Mouse (Mus musculus) testis, adult 2 months (tissue): ENCODE results near the gene Trpv2.

Experiments
- CTCF ChIP-seq: fragments of 200-500 bp; IDR thresholded peaks from 2 replicates; pipeline ENCODE4 v1.5.1; 2012; ENCODE audit warnings: low read depth, mild to moderate bottlenecking, inconsistent platforms, low read length, moderate library complexity; ENCODE audit not compliant: control insufficient read depth, insufficient read depth, insufficient replicate concordance
- POLR2A ChIP-seq: fragments of 200-500 bp; IDR thresholded peaks from 2 replicates; pipeline ENCODE4 v1.6.1; 2012; ENCODE audit warnings: low read depth, mild to moderate bottlenecking, inconsistent platforms, low read length, moderate library complexity; ENCODE audit not compliant: control insufficient read depth

- TF ChIP-seq POLR2A (no peak), CTCF (no peak)
Measured at GRCm38 (mm10) chr11:62540167-62540566, 34.1 kb upstream of the Trpv2 start.
